Mouse (Mus musculus): ENCODE data around the gene Pou5f1. TPM values are rescaled to one million over a fixed set of nuclear protein-coding genes. Genes with fewer than 3 reads are reported as not detected.

Gene Pou5f1
- polyA plus RNA-seq, 1 experiment from 2014 or later = not detected

Other genes starting within 250 kb of the Pou5f1 start
- 45.8 and 51.2 TPM in 2 replicates for gene H2-D1, start 243.3 kb upstream of the Pou5f1 start, polyA plus RNA-seq (2014; fragmentation: Nextera tagmentation; extraction: Ambion mirVana)
- not detected in 2 replicates for gene H2-Q1, start 185.6 kb upstream of the Pou5f1 start, polyA plus RNA-seq (2014; fragmentation: Nextera tagmentation; extraction: Ambion mirVana)
- 0.31 and 0.53 TPM in 2 replicates for gene H2-Q2, start 163.8 kb upstream of the Pou5f1 start, polyA plus RNA-seq (2014; fragmentation: Nextera tagmentation; extraction: Ambion mirVana)
- 1.7 and 2.1 TPM in 2 replicates for gene H2-Q4, start 126.4 kb upstream of the Pou5f1 start, polyA plus RNA-seq (2014; fragmentation: Nextera tagmentation; extraction: Ambion mirVana)
- 0.72 and 1.2 TPM in 2 replicates for gene H2-Q6, start 81.2 kb upstream of the Pou5f1 start, polyA plus RNA-seq (2014; fragmentation: Nextera tagmentation; extraction: Ambion mirVana)
- 10.5 and 10.6 TPM in 2 replicates for gene H2-Q7, start 66.9 kb upstream of the Pou5f1 start, polyA plus RNA-seq (2014; fragmentation: Nextera tagmentation; extraction: Ambion mirVana)
- gene H2-Q10, start 35.9 kb upstream of the Pou5f1 start, polyA plus RNA-seq (2014; fragmentation: Nextera tagmentation; extraction: Ambion mirVana) = 0.07 and 0.12 TPM in 2 replicates
- 58.4 and 59.4 TPM in 2 replicates for gene Tcf19, start 10.8 kb downstream of the Pou5f1 start, polyA plus RNA-seq (2014; fragmentation: Nextera tagmentation; extraction: Ambion mirVana)
- gene Cchcr1, start 11.1 kb downstream of the Pou5f1 start, polyA plus RNA-seq (2014; fragmentation: Nextera tagmentation; extraction: Ambion mirVana) = 17.7 and 18.2 TPM in 2 replicates
- gene Psors1c2, start 27.2 kb downstream of the Pou5f1 start, polyA plus RNA-seq (2014; fragmentation: Nextera tagmentation; extraction: Ambion mirVana) = 1.3 and 1.4 TPM in 2 replicates
- gene Cdsn, start 46.1 kb downstream of the Pou5f1 start, polyA plus RNA-seq (2014; fragmentation: Nextera tagmentation; extraction: Ambion mirVana) = not detected in 2 replicates
- gene 2300002M23Rik, start 61.4 kb downstream of the Pou5f1 start, polyA plus RNA-seq (2014; fragmentation: Nextera tagmentation; extraction: Ambion mirVana) = not detected in 2 replicates
- gene Sfta2, start 95.5 kb downstream of the Pou5f1 start, polyA plus RNA-seq (2014; fragmentation: Nextera tagmentation; extraction: Ambion mirVana) = not detected in 2 replicates
- not detected in 2 replicates for gene Gm9573, start 120.6 kb downstream of the Pou5f1 start, polyA plus RNA-seq (2014; fragmentation: Nextera tagmentation; extraction: Ambion mirVana)
- 0.07 and 0.13 TPM in 2 replicates for gene Mucl3, start 137.7 kb downstream of the Pou5f1 start, polyA plus RNA-seq (2014; fragmentation: Nextera tagmentation; extraction: Ambion mirVana)
- gene Vars2, start 161.6 kb downstream of the Pou5f1 start, polyA plus RNA-seq (2014; fragmentation: Nextera tagmentation; extraction: Ambion mirVana) = 16.2 and 19.5 TPM in 2 replicates
- 41.2 and 47.4 TPM in 2 replicates for gene Gtf2h4, start 167.7 kb downstream of the Pou5f1 start, polyA plus RNA-seq (2014; fragmentation: Nextera tagmentation; extraction: Ambion mirVana)
- 130 and 144 TPM in 2 replicates for gene Ddr1, start 198.6 kb downstream of the Pou5f1 start, polyA plus RNA-seq (2014; fragmentation: Nextera tagmentation; extraction: Ambion mirVana)